Mouse (Mus musculus): ENCODE data around the gene St3gal2. TPM values are rescaled to one million over a fixed set of nuclear protein-coding genes. Genes with fewer than 3 reads are reported as not detected.
"Not testable (repeated sequence)": the region's sequence is repeated elsewhere in the genome, so short reads cannot be mapped to it uniquely, and the experiment has no call there.

The St3gal2 gene
- polyA plus RNA-seq, 1 experiment from 2014 or later: 20.5 TPM

- Histone ChIP-seq H3K9ac (no peak overlapping the region), H3K36me3 (0 out of 2 replicates have a peak, but pooled peaks cover 4% of the 10 kb centered on the region), H3K4me1 (no peaks in the 10 kb centered on the region), H3K27ac (no peak overlapping the region), H3K4me3 (no peak overlapping the region), H3K27me3 (no peaks in the 10 kb centered on the region), H3K9me3 (no peaks in the 10 kb centered on the region), H3K4me2 (no peak overlapping the region)
- no peak for ATAC-seq (ENCODE audit: borderline replicate concordance, extremely low read depth, low FRiP score, low TSS enrichment)
- WGBS: 80% methylated on average over 10 of the region's 10 CpGs
These were observed 24.9 kb upstream of the St3gal2 start for GRCm38 (mm10) chr8:110894851-110895250.

- H3K9ac ChIP-seq: no peak overlapping the region
- H3K4me1 ChIP-seq: no peaks in the 10 kb centered on the region
- 68% methylated on average over 7 of the region's 9 CpGs for WGBS
- no peaks in the 10 kb centered on the region for H3K27me3 ChIP-seq
- no peak overlapping the region for H3K4me2 ChIP-seq
- H3K9me3 ChIP-seq: no peaks in the 10 kb centered on the region
- ATAC-seq (ENCODE audit: borderline replicate concordance, extremely low read depth, low FRiP score, low TSS enrichment): no peak
- no peak overlapping the region for H3K4me3 ChIP-seq
- 0 out of 2 replicates have a peak, but pooled peaks cover 4% of the 10 kb centered on the region for H3K36me3 ChIP-seq
- H3K27ac ChIP-seq: no peak overlapping the region
These were observed 24.5 kb upstream of the St3gal2 start for GRCm38 (mm10) chr8:110895254-110895653.

- Histone ChIP-seq H3K4me2 (no peak overlapping the region), H3K4me1 (no peaks in the 10 kb centered on the region), H3K36me3 (0 out of 2 replicates have a peak, but pooled peaks cover 4% of the 10 kb centered on the region), H3K27me3 (no peaks in the 10 kb centered on the region), H3K4me3 (no peak overlapping the region), H3K9me3 (no peaks in the 10 kb centered on the region), H3K9ac (no peak overlapping the region), H3K27ac (no peak overlapping the region)
- no peak for ATAC-seq (ENCODE audit: borderline replicate concordance, extremely low read depth, low FRiP score, low TSS enrichment)
- 91% methylated on average over 13 of the region's 13 CpGs for WGBS
These were observed 23.9 kb upstream of the St3gal2 start for GRCm38 (mm10) chr8:110895812-110896211.

GRCm38 (mm10) chr8:110897495-110897894 lies 22.2 kb upstream of the St3gal2 start:
- 0 out of 2 replicates have a peak, but pooled peaks cover 4% of the 10 kb centered on the region for H3K36me3 ChIP-seq
- no peak overlapping the region for H3K4me3 ChIP-seq
- no peaks in the 10 kb centered on the region for H3K27me3 ChIP-seq
- no peak for ATAC-seq (ENCODE audit: borderline replicate concordance, extremely low read depth, low FRiP score, low TSS enrichment)
- H3K27ac ChIP-seq: no peak overlapping the region
- peaks cover 8% of the 10 kb centered on the region for H3K4me1 ChIP-seq
- no peak overlapping the region for H3K4me2 ChIP-seq
- no peak overlapping the region for H3K9ac ChIP-seq
- 91% methylated on average over 6 of the region's 6 CpGs for WGBS
- H3K9me3 ChIP-seq: no peaks in the 10 kb centered on the region

GRCm38 (mm10) chr8:110901056-110901455 lies 18.7 kb upstream of the St3gal2 start:
- Histone ChIP-seq H3K4me3 (no peak overlapping the region), H3K9me3 (no peaks in the 10 kb centered on the region), H3K27ac (no peak overlapping the region), H3K4me1 (peaks cover 8% of the 10 kb centered on the region), H3K9ac (no peak overlapping the region), H3K27me3 (no peaks in the 10 kb centered on the region), H3K36me3 (0 out of 2 replicates have a peak, but pooled peaks cover 4% of the 10 kb centered on the region), H3K4me2 (no peak overlapping the region)
- ATAC-seq (ENCODE audit: borderline replicate concordance, extremely low read depth, low FRiP score, low TSS enrichment): no peak
- WGBS: 65% methylated on average over 3 of the region's 3 CpGs

GRCm38 (mm10) chr8:110901839-110902578 lies 17.7 kb upstream of the St3gal2 start, which contains the start of gene Fuk:
Gene Fuk (minus strand): TSS chr8:110902488.
- H3K27ac ChIP-seq: no peak within 1 kb of the TSS

GRCm38 (mm10) chr8:110902579-110902965 lies 17.1 kb upstream of the St3gal2 start:
- Histone ChIP-seq H3K4me1 (peaks cover 8% of the 10 kb centered on the region), H3K27ac (no peak overlapping the region), H3K27me3 (no peaks in the 10 kb centered on the region), H3K9me3 (no peaks in the 10 kb centered on the region), H3K36me3 (0 out of 2 replicates have a peak, but pooled peaks cover 4% of the 10 kb centered on the region), H3K4me2 (peak overlapping the region; percentile 54), H3K4me3 (peak overlapping the region; percentile 65), H3K9ac (no peak overlapping the region)
- WGBS: 46% methylated on average over 2 of the region's 2 CpGs
- ATAC-seq (ENCODE audit: borderline replicate concordance, extremely low read depth, low FRiP score, low TSS enrichment): no peak

More at GRCm38 (mm10) chr8:110901839-110902578, 17.7 kb upstream of the St3gal2 start, which contains the start of gene Fuk:
- Histone ChIP-seq H3K27me3 (no peaks in the 10 kb centered on the region), H3K36me3 (0 out of 2 replicates have a peak, but pooled peaks cover 4% of the 10 kb centered on the region), H3K4me1 (peaks cover 8% of the 10 kb centered on the region), H3K4me2 (peak within 1 kb of the TSS; percentile 54), H3K4me3 (peak within 1 kb of the TSS; percentile 65), H3K9me3 (no peaks in the 10 kb centered on the region), H3K9ac (peak within 1 kb of the TSS; percentile 53)
- peak; percentile 87; the same call in 1 of the 2 replicates for ATAC-seq (ENCODE audit: borderline replicate concordance, extremely low read depth, low FRiP score, low TSS enrichment)
- WGBS: 2% methylated on average over 30 of the region's 30 CpGs

- H3K4me3 ChIP-seq: no peak overlapping the region
- no peaks in the 10 kb centered on the region for H3K9me3 ChIP-seq
- H3K4me2 ChIP-seq: no peak overlapping the region
- no peak for ATAC-seq (ENCODE audit: borderline replicate concordance, extremely low read depth, low FRiP score, low TSS enrichment)
- H3K27me3 ChIP-seq: no peaks in the 10 kb centered on the region
- 82% methylated on average over 6 of the region's 6 CpGs for WGBS
- no peaks in the 10 kb centered on the region for H3K36me3 ChIP-seq
- no peak overlapping the region for H3K9ac ChIP-seq
- H3K27ac ChIP-seq: no peak overlapping the region
- H3K4me1 ChIP-seq: peaks cover 8% of the 10 kb centered on the region
These were observed 14.3 kb upstream of the St3gal2 start for GRCm38 (mm10) chr8:110905404-110905803.

GRCm38 (mm10) chr8:110906682-110907081 lies 13.0 kb upstream of the St3gal2 start:
- Histone ChIP-seq H3K36me3 (no peaks in the 10 kb centered on the region), H3K4me2 (no peak overlapping the region), H3K27me3 (no peaks in the 10 kb centered on the region), H3K4me1 (peaks cover under 1% of the 10 kb centered on the region; the same call in 1 of the 2 replicates), H3K27ac (no peak overlapping the region), H3K9ac (no peak overlapping the region), H3K9me3 (no peaks in the 10 kb centered on the region), H3K4me3 (no peak overlapping the region)
- no peak for ATAC-seq (ENCODE audit: borderline replicate concordance, extremely low read depth, low FRiP score, low TSS enrichment)
- 85% methylated on average over 1 of the region's 1 CpGs for WGBS

- not testable (repeated sequence) for H3K4me3 ChIP-seq; H3K4me2 ChIP-seq; H3K4me1 ChIP-seq; H3K27me3 ChIP-seq; H3K9ac ChIP-seq; H3K9me3 ChIP-seq; ATAC-seq (ENCODE audit: borderline replicate concordance, extremely low read depth, low FRiP score, low TSS enrichment); H3K27ac ChIP-seq; H3K36me3 ChIP-seq
These were observed 9.9 kb upstream of the St3gal2 start for GRCm38 (mm10) chr8:110909850-110910249.

- Histone ChIP-seq H3K9ac (no peak overlapping the region), H3K4me2 (no peak overlapping the region), H3K27ac (no peak overlapping the region), H3K4me1 (no peaks in the 10 kb centered on the region), H3K27me3 (no peaks in the 10 kb centered on the region), H3K36me3 (no peaks in the 10 kb centered on the region), H3K9me3 (no peaks in the 10 kb centered on the region), H3K4me3 (no peak overlapping the region)
- 75% methylated on average over 15 of the region's 15 CpGs for WGBS
- ATAC-seq (ENCODE audit: borderline replicate concordance, extremely low read depth, low FRiP score, low TSS enrichment): no peak
These were observed 7.8 kb upstream of the St3gal2 start for GRCm38 (mm10) chr8:110911576-110912570.
